Mouse (Mus musculus) heart, adult 18-20 months (tissue): ENCODE measurements around the gene Nt5dc3. TPM values are rescaled to one million over a fixed set of nuclear protein-coding genes. Genes with fewer than 3 reads are reported as not detected.

ENCODE experiments used
- DNase-seq, 2 experiments: peaks; one replicate each; pipeline ENCODE4 v3.0.0; 2021 to 2022; ENCODE audit warnings: mixed read lengths in 1 of 2
- total RNA-seq, 2 experiments: library from RNA; stranded (reverse); gene quantifications; 2 replicates each; pipeline ENCODE4 v1.2.3; 2021

The Nt5dc3 gene
- total RNA-seq, 2 experiments from 2014 or later, result 33.7 to 35.6 TPM

GRCm38 (mm10) chr10:86779117-86779755 is 431 bp downstream of the Nt5dc3 start:
- peak; percentile 41 to 68 for DNase-seq

GRCm38 (mm10) chr10:86779816-86780500 is 1.2 kb downstream of the Nt5dc3 start:
- no peak for DNase-seq

GRCm38 (mm10) chr10:86781641-86782040 is 2.8 kb downstream of the Nt5dc3 start:
- no peak for DNase-seq

- DNase-seq, result no peak
These were observed 3.9 kb downstream of the Nt5dc3 start for GRCm38 (mm10) chr10:86782656-86783055.

- DNase-seq, result no peak
These were observed 4.8 kb downstream of the Nt5dc3 start for GRCm38 (mm10) chr10:86783561-86783960.

GRCm38 (mm10) chr10:86784126-86784675 is 5.4 kb downstream of the Nt5dc3 start:
- DNase-seq, result no peak

GRCm38 (mm10) chr10:86785396-86785795 is 6.6 kb downstream of the Nt5dc3 start:
- no peak for DNase-seq

- DNase-seq, result no peak
These were observed 7.3 kb downstream of the Nt5dc3 start for GRCm38 (mm10) chr10:86786083-86786482.

- no peak for DNase-seq
These were observed 9.4 kb downstream of the Nt5dc3 start for GRCm38 (mm10) chr10:86788193-86788592.

GRCm38 (mm10) chr10:86789146-86789672 is 10.4 kb downstream of the Nt5dc3 start:
- no peak for DNase-seq

- DNase-seq, result no peak
These were observed 12.8 kb downstream of the Nt5dc3 start for GRCm38 (mm10) chr10:86791507-86792184.

GRCm38 (mm10) chr10:86793509-86793951 is 14.7 kb downstream of the Nt5dc3 start:
- peak; percentile 67 to 78 for DNase-seq

- no peak for DNase-seq
These were observed 15.4 kb downstream of the Nt5dc3 start for GRCm38 (mm10) chr10:86794196-86794595.

- DNase-seq, result peak; percentile 48 to 52
These were observed 16.2 kb downstream of the Nt5dc3 start for GRCm38 (mm10) chr10:86794794-86795535.

- DNase-seq, result no peak
These were observed 17.4 kb downstream of the Nt5dc3 start for GRCm38 (mm10) chr10:86796073-86796741.

GRCm38 (mm10) chr10:86807362-86807761 is 28.6 kb downstream of the Nt5dc3 start:
- no peak for DNase-seq

GRCm38 (mm10) chr10:86808013-86808758 is 29.4 kb downstream of the Nt5dc3 start:
- DNase-seq, result no peak

- DNase-seq, result no peak
These were observed 31.2 kb downstream of the Nt5dc3 start for GRCm38 (mm10) chr10:86810000-86810399.

GRCm38 (mm10) chr10:86810612-86811011 is 31.8 kb downstream of the Nt5dc3 start:
- peak in 1 of 2 experiments; percentile 27 for DNase-seq
